8 mouse cellular contexts compared by ENCODE assay signal in the genomic region with DNA sequence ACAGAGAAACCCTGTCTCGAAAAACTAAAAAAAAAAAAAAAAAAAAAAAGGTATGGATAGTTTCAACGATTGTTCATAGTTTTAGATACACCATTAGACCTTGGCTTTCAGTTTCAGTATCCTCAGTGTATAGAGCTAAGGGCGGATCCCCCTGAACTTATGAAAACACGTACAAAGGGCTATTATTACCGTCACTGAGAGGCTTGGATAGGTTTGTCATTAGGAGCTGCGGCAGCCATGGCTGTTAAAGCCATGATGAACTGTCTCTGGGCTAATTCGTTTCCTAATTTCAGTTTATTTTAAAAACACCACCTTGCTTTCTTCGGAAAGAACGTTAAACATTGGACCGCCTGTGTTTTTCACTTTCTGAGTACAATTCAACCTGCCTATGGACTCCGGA. TPM values are rescaled to one million over a fixed set of nuclear protein-coding genes. Genes with fewer than 3 reads are reported as not detected.
DNase-seq lines count a peak whose midpoint lies in the region; ATAC-seq and TF ChIP-seq lines count a peak whose summit lies in the region.

No protein-coding gene starts in this region.

- peaks cover 21% of the 10 kb centered on the region for H3K36me3 ChIP-seq in kidney, embryonic 15.5 days
- H3K36me3 ChIP-seq in hindbrain, embryonic 12.5 days = peaks cover 10% of the 10 kb centered on the region
- H3K36me3 ChIP-seq in macrophage (ENCODE audit: inconsistent target) = peaks cover 8% of the 10 kb centered on the region; the same call in 1 of the 2 replicates
- H3K36me3 ChIP-seq in stomach, postnatal 0 days (ENCODE audit: control insufficient read depth, insufficient read depth, low read length) = peaks cover 6% of the 10 kb centered on the region; the same call in 1 of the 2 replicates

- WGBS in kidney, embryonic 15.5 days = 20% methylated on average over 11 of the region's 11 CpGs
- WGBS in hindbrain, embryonic 12.5 days = 29% methylated on average over 11 of the region's 11 CpGs
- 14% methylated on average over 11 of the region's 11 CpGs for WGBS in macrophage (ENCODE audit: missing documents)
- WGBS in stomach, postnatal 0 days = 12% methylated on average over 10 of the region's 11 CpGs

- no peak for TF ChIP-seq EP300 in stomach, postnatal 0 days (optimal IDR thresholded peaks at IDR 0.05)

- DNase-seq in kidney, adult 11 months = no peak
- peak; percentile 26 for DNase-seq in c-Kit-positive CD71-positive TER-119-positive erythroid progenitor cells, embryonic 14.5 days (ENCODE audit: low spot score)
- no peak for DNase-seq in stomach, postnatal 0 days (ENCODE audit: low spot score)
- DNase-seq in layer of hippocampus, adult 18-20 months (ENCODE audit: low spot score in 2 of 2) = no peak
- DNase-seq in left cerebral cortex, adult 8-10 months (ENCODE audit: low spot score in 2 of 2) = no peak

- H3K4me2 ChIP-seq in kidney, embryonic 15.5 days = peak overlapping the region; percentile 80
- peak overlapping the region; percentile 60 for H3K4me2 ChIP-seq in hindbrain, embryonic 12.5 days (replicated peaks)
- H3K4me2 ChIP-seq in stomach, postnatal 0 days (replicated peaks; ENCODE audit: low read depth) = peak overlapping the region; percentile 75

- TF ChIP-seq CTCF in stomach, postnatal 0 days (IDR thresholded peaks at IDR 0.05; ENCODE audit: low read depth) = no peak

- no peaks in the 10 kb centered on the region; the same call in 1 of the 2 replicates for H3K79me2 ChIP-seq in macrophage (ENCODE audit: inconsistent target)

- ATAC-seq in kidney, embryonic 15.5 days (replicated peaks; ENCODE audit: low FRiP score) = peak; percentile 41; the same call in 1 of the 2 replicates
- ATAC-seq in hindbrain, embryonic 12.5 days (ENCODE audit: low FRiP score) = peak; percentile 27
- ATAC-seq in stomach, postnatal 0 days (ENCODE audit: low FRiP score, low TSS enrichment) = peak; percentile 46; the same call in 1 of the 2 replicates

- H3K27me3 ChIP-seq in kidney, embryonic 15.5 days = no peaks in the 10 kb centered on the region
- H3K27me3 ChIP-seq in hindbrain, embryonic 12.5 days = no peaks in the 10 kb centered on the region
- no peaks in the 10 kb centered on the region for H3K27me3 ChIP-seq in stomach, postnatal 0 days (ENCODE audit: control insufficient read depth, insufficient read depth, low read length)

- peak overlapping the region; percentile 88; the same call in 1 of the 2 replicates for H3K9ac ChIP-seq in kidney, embryonic 15.5 days
- H3K9ac ChIP-seq in hindbrain, embryonic 12.5 days = peak overlapping the region; percentile 89
- peak overlapping the region; percentile 87 for H3K9ac ChIP-seq in stomach, postnatal 0 days (ENCODE audit: low read length)

- H3K9me3 ChIP-seq in kidney, embryonic 15.5 days (replicated peaks) = no peaks in the 10 kb centered on the region
- H3K9me3 ChIP-seq in hindbrain, embryonic 12.5 days (replicated peaks) = no peaks in the 10 kb centered on the region
- no peaks in the 10 kb centered on the region for H3K9me3 ChIP-seq in stomach, postnatal 0 days (ENCODE audit: control insufficient read depth, low read length)

- peak overlapping the region; percentile 79 for H3K4me3 ChIP-seq in kidney, embryonic 15.5 days (replicated peaks)
- H3K4me3 ChIP-seq in hindbrain, embryonic 12.5 days = peak overlapping the region; percentile 74
- peak overlapping the region; percentile 63 for H3K4me3 ChIP-seq in macrophage (ENCODE audit: inconsistent target)
- peak overlapping the region; percentile 79 for H3K4me3 ChIP-seq in stomach, postnatal 0 days (ENCODE audit: low read depth, low read length)

- peaks cover 4% of the 10 kb centered on the region; the same call in 1 of the 2 replicates for H3K4me1 ChIP-seq in kidney, embryonic 15.5 days
- H3K4me1 ChIP-seq in hindbrain, embryonic 12.5 days = peaks cover 9% of the 10 kb centered on the region
- no peaks in the 10 kb centered on the region for H3K4me1 ChIP-seq in stomach, postnatal 0 days (replicated peaks; ENCODE audit: control insufficient read depth, insufficient read depth)

- no peak overlapping the region for H3K27ac ChIP-seq in kidney, embryonic 15.5 days
- H3K27ac ChIP-seq in hindbrain, embryonic 12.5 days = peak overlapping the region; percentile 90; the same call in 1 of the 2 replicates
- H3K27ac ChIP-seq in macrophage = no peak overlapping the region
- H3K27ac ChIP-seq in stomach, postnatal 0 days (replicated peaks) = peak overlapping the region; percentile 90

RNA-seq across cellular contexts. Expression of gene Glrx2, which starts 22.7 kb away (rescaled TPM):
- 95.5 and 99.5 TPM in 2 replicates for polyA plus RNA-seq in kidney, embryonic 15.5 days (2015; fragmentation: Nextera tagmentation; extraction: Ambion mirVana)
- polyA plus RNA-seq in hindbrain, embryonic 12.5 days (2016; fragmentation: Nextera tagmentation; extraction: Ambion mirVana) = 123 and 144 TPM in 2 replicates
- total RNA-seq in macrophage (2018; cell fraction: chromatin; rRNA removed) = 10 to 100 TPM in 21 of 26 experiments, 1 to 10 TPM in 5; 6.4 to 44.8 (median 18.9) TPM
- 10 to 100 TPM; 30.3 to 57.8 (median 43.0) TPM for total RNA-seq in macrophage (2018; cell fraction: cytosol; rRNA removed)
- total RNA-seq in macrophage (2018; cell fraction: nucleus; rRNA removed) = 10 to 100 TPM; 14.8 to 43.8 (median 26.8) TPM
- polyA plus RNA-seq in macrophage (2018) = 35.4 to 56.3 TPM (median 50.6 TPM) in 3 replicates
- polyA plus RNA-seq in stomach, postnatal 0 days (2015; fragmentation: Nextera tagmentation; extraction: Ambion mirVana) = 104 TPM in 2 replicates
- 100 to 1,000 TPM; 114 to 120 TPM for total RNA-seq in layer of hippocampus, adult 18-20 months (2021)
- total RNA-seq in left cerebral cortex, adult 8-10 months (2022) = 100 to 1,000 TPM in 3 of 4 experiments, 10 to 100 TPM in 1; 99.9 to 149 (median 112) TPM

RNA-seq across cellular contexts. Expression of gene Cdc73, which starts 36.1 kb away (rescaled TPM):
- 29.4 and 34.1 TPM in 2 replicates for polyA plus RNA-seq in kidney, embryonic 15.5 days (2015; fragmentation: Nextera tagmentation; extraction: Ambion mirVana)
- 38.4 and 39.0 TPM in 2 replicates for polyA plus RNA-seq in hindbrain, embryonic 12.5 days (2016; fragmentation: Nextera tagmentation; extraction: Ambion mirVana)
- 100 to 1,000 TPM in 24 of 26 experiments, 10 to 100 TPM in 2; 97.4 to 149 (median 126) TPM for total RNA-seq in macrophage (2018; cell fraction: chromatin; rRNA removed)
- 10 to 100 TPM; 25.3 to 42.6 (median 30.6) TPM for total RNA-seq in macrophage (2018; cell fraction: cytosol; rRNA removed)
- 100 to 1,000 TPM in 3 of 26 experiments, 10 to 100 TPM in 23; 36.4 to 122 (median 69.4) TPM for total RNA-seq in macrophage (2018; cell fraction: nucleus; rRNA removed)
- 20.3 to 31.1 TPM (median 29.4 TPM) in 3 replicates for polyA plus RNA-seq in macrophage (2018)
- 11.4 and 11.8 TPM in 2 replicates for polyA plus RNA-seq in stomach, postnatal 0 days (2015; fragmentation: Nextera tagmentation; extraction: Ambion mirVana)
- total RNA-seq in layer of hippocampus, adult 18-20 months (2021) = 10 to 100 TPM; 77.4 to 77.8 TPM
- 10 to 100 TPM; 63.6 to 78.8 (median 68.0) TPM for total RNA-seq in left cerebral cortex, adult 8-10 months (2022)

RNA-seq across cellular contexts. Expression of gene Trove2, which starts 38.1 kb away (rescaled TPM):
- polyA plus RNA-seq in kidney, embryonic 15.5 days (2015; fragmentation: Nextera tagmentation; extraction: Ambion mirVana) = 14.6 and 16.8 TPM in 2 replicates
- 47.1 and 51.9 TPM in 2 replicates for polyA plus RNA-seq in hindbrain, embryonic 12.5 days (2016; fragmentation: Nextera tagmentation; extraction: Ambion mirVana)
- total RNA-seq in macrophage (2018; cell fraction: chromatin; rRNA removed) = 10 to 100 TPM in 7 of 26 experiments, 1 to 10 TPM in 19; 1.7 to 11.6 (median 6.3) TPM
- 10 to 100 TPM in 10 of 26 experiments, 1 to 10 TPM in 16; 4.2 to 15.6 (median 9.3) TPM for total RNA-seq in macrophage (2018; cell fraction: cytosol; rRNA removed)
- total RNA-seq in macrophage (2018; cell fraction: nucleus; rRNA removed) = 10 to 100 TPM in 10 of 26 experiments, 1 to 10 TPM in 16; 5.3 to 21.3 (median 8.4) TPM
- 5.8 to 7.0 TPM (median 6.4 TPM) in 3 replicates for polyA plus RNA-seq in macrophage (2018)
- polyA plus RNA-seq in stomach, postnatal 0 days (2015; fragmentation: Nextera tagmentation; extraction: Ambion mirVana) = 8.7 and 8.9 TPM in 2 replicates
- total RNA-seq in layer of hippocampus, adult 18-20 months (2021) = 10 to 100 TPM; 29.2 to 29.9 TPM
- total RNA-seq in left cerebral cortex, adult 8-10 months (2022) = 10 to 100 TPM; 26.5 to 29.2 (median 27.7) TPM

RNA-seq across cellular contexts. Expression of gene Uchl5, which starts 38.3 kb away (rescaled TPM):
- polyA plus RNA-seq in kidney, embryonic 15.5 days (2015; fragmentation: Nextera tagmentation; extraction: Ambion mirVana) = 95.2 and 101 TPM in 2 replicates
- 72.9 and 73.0 TPM in 2 replicates for polyA plus RNA-seq in hindbrain, embryonic 12.5 days (2016; fragmentation: Nextera tagmentation; extraction: Ambion mirVana)
- 10 to 100 TPM; 14.1 to 56.4 (median 40.0) TPM for total RNA-seq in macrophage (2018; cell fraction: chromatin; rRNA removed)
- 10 to 100 TPM; 24.2 to 43.2 (median 33.3) TPM for total RNA-seq in macrophage (2018; cell fraction: cytosol; rRNA removed)
- 10 to 100 TPM in 25 of 26 experiments, 1 to 10 TPM in 1; 8.3 to 59.8 (median 22.5) TPM for total RNA-seq in macrophage (2018; cell fraction: nucleus; rRNA removed)
- 26.6 to 82.9 TPM (median 60.1 TPM) in 3 replicates for polyA plus RNA-seq in macrophage (2018)
- polyA plus RNA-seq in stomach, postnatal 0 days (2015; fragmentation: Nextera tagmentation; extraction: Ambion mirVana) = 57.6 and 61.5 TPM in 2 replicates
- 10 to 100 TPM; 36.9 to 38.6 TPM for total RNA-seq in layer of hippocampus, adult 18-20 months (2021)
- total RNA-seq in left cerebral cortex, adult 8-10 months (2022) = 10 to 100 TPM; 38.2 to 46.8 (median 41.6) TPM

Comparison
In these comparisons a context has a peak if more than half of its experiments do, and no peak if none do; other contexts are left out.
1. H3K27ac ChIP-seq: peak in hindbrain, embryonic 12.5 days (single experiment) and stomach, postnatal 0 days (single experiment); none in kidney, embryonic 15.5 days (single experiment) and macrophage (single experiment).
2. Peak in every context shown above with its lines, with median percentiles within 50 percentile points of each other: ATAC-seq, H3K4me2 ChIP-seq, H3K4me3 ChIP-seq and H3K9ac ChIP-seq.